Mouse (Mus musculus) small intestine, adult 2 months (tissue): ENCODE results near the gene Egfem1.

ENCODE experiments used
- CTCF ChIP-seq: fragments of 200-500 bp; IDR thresholded peaks from 2 replicates; pipeline ENCODE4 v1.5.1; 2012; ENCODE audit warnings: low read depth, mild to moderate bottlenecking, control low read depth, inconsistent platforms, low read length, moderate library complexity, mixed read lengths; ENCODE audit not compliant: insufficient replicate concordance, insufficient read length; ENCODE audit errors: extremely low read depth
- POLR2A ChIP-seq: fragments of 200-500 bp; IDR thresholded peaks from 2 replicates; pipeline ENCODE4 v1.6.1; 2012; ENCODE audit warnings: low read depth, mild to moderate bottlenecking, control low read depth, inconsistent platforms, low read length, moderate library complexity

DNA sequence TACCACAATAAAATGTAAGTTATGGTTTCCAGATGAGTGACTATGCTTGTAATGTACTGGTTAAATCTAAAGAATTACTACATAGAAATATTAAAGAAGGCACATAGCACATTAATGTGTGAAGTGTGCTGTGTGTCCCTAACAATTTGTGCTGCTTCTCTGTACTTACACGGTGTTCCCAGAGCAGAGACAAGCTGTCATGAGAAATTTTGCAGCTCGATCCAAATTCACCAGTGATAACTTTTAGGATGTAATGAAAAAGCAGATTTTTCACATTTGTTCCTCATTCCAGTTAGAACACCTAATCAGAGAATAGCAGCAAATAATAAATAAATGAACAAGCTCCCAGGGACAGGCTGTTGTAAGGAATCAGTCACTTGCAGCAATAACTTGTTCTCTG, 416.4 kb downstream of the Egfem1 start:
- TF ChIP-seq POLR2A: no peak
- TF ChIP-seq CTCF: no peak
